Mouse (Mus musculus) spleen, adult 2 months (tissue): Measurements from ENCODE around the gene Agpat1.

Experiments used
- CTCF ChIP-seq: fragments of 200-500 bp; IDR thresholded peaks from 2 replicates; pipeline ENCODE4 v1.5.1; 2011; ENCODE audit warnings: mild to moderate bottlenecking, inconsistent platforms; ENCODE audit not compliant: insufficient read depth, insufficient read length, insufficient replicate concordance; ENCODE audit errors: extremely low read depth
- POLR2A ChIP-seq: fragments of 200-500 bp; IDR thresholded peaks from 2 replicates; pipeline ENCODE4 v1.6.1; 2011; ENCODE audit warnings: low read depth, low read length, inconsistent platforms

DNA sequence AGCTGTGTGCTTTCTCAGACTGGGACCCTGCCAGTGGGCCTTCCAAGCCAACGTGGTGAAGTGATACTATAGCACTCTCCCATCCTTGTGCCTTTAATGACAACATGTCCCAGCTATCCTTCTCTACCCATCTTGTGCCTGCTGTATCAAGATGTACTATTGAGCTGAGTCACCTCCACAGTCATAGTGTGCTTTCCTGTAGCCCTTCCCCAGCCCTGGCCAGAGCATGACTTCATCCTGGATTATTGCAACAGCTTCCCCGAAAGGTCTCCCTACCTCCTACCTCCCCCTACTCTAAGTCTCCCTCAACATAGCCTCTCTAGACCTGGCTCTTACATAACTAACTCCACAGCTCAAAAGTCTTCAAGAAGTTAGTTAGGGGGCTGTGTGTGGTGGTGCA lies 31.6 kb downstream of the Agpat1 start:
- TF ChIP-seq POLR2A = no peak
- TF ChIP-seq CTCF = no peak
